Mouse (Mus musculus) lung, embryonic 14.5 days (tissue): Measurements from ENCODE around the gene A230050P20Rik. TPM values are rescaled to one million over a fixed set of nuclear protein-coding genes. Genes with fewer than 3 reads are reported as not detected.

ENCODE experiments used
- ATAC-seq: fragments of 200-750 bp; cut with Nextera tagmentation; 2 replicates; pipeline ENCODE4 v1.8.0; 2017; ENCODE audit warnings: mild to moderate bottlenecking, moderate TSS enrichment, moderate library complexity; ENCODE audit not compliant: insufficient read depth
- DNase-seq: peaks from one replicate; pipeline ENCODE4 v3.0.0-alpha.2; 2015
- H3K27ac ChIP-seq: fragments of 300-500 bp; sonication (generic); 2 replicates; pipeline ENCODE4 v1.5.1; 2014; ENCODE audit warnings: low read depth, mild to moderate bottlenecking, moderate library complexity
- H3K27me3 ChIP-seq: fragments of 300-500 bp; sonication (generic); 2 replicates; pipeline ENCODE4 v1.6.1; 2014; ENCODE audit warnings: low read length, control low read depth; ENCODE audit not compliant: insufficient read depth
- H3K36me3 ChIP-seq: fragments of 300-500 bp; sonication (generic); 2 replicates; pipeline ENCODE4 v1.6.1; 2014; ENCODE audit warnings: control low read depth; ENCODE audit not compliant: insufficient read depth
- H3K4me1 ChIP-seq: fragments of 300-500 bp; sonication (generic); 2 replicates; pipeline ENCODE4 v1.6.1; 2014; ENCODE audit warnings: antibody characterized with exemption, control low read depth; ENCODE audit not compliant: insufficient read depth
- H3K4me2 ChIP-seq: fragments of 300-500 bp; sonication (generic); 2 replicates; pipeline ENCODE4 v1.6.1; 2014; ENCODE audit warnings: mild to moderate bottlenecking
- H3K4me3 ChIP-seq: fragments of 300-500 bp; sonication (generic); 2 replicates; pipeline ENCODE4 v1.5.1; 2014; ENCODE audit warnings: low read depth, low read length
- H3K9ac ChIP-seq: fragments of 300-500 bp; sonication (generic); 2 replicates; pipeline ENCODE4 v1.6.1; 2014
- H3K9me3 ChIP-seq: fragments of 300-500 bp; sonication (generic); 2 replicates; pipeline ENCODE4 v1.6.1; 2016; ENCODE audit warnings: low read depth, low read length, control low read depth
- CTCF ChIP-seq: IDR thresholded peaks from 2 replicates; pipeline ENCODE4 v1.5.1; 2016; ENCODE audit warnings: antibody characterized with exemption, low read depth
- WGBS: fragments of 180-500 bp; shearing (Covaris S2); extraction: QIAGEN DNeasy Blood & Tissue Kit; methylation state at CpG from one replicate; pipeline ENCODE4 v1.1.7; 2014; 5-methylcytosine and 5-hydroxymethylcytosine counted together
- polyA plus RNA-seq: library from polyadenylated mRNA; unstranded; fragments of >200 nt; fragmentation: Nextera tagmentation; extraction: Ambion mirVana; gene quantifications from 2 replicates; pipeline ENCODE4 v1.2.1, GENCODE M21; 2014

The A230050P20Rik gene
- polyA plus RNA-seq, 1 experiment from 2014 or later = 9.4 TPM

DNA sequence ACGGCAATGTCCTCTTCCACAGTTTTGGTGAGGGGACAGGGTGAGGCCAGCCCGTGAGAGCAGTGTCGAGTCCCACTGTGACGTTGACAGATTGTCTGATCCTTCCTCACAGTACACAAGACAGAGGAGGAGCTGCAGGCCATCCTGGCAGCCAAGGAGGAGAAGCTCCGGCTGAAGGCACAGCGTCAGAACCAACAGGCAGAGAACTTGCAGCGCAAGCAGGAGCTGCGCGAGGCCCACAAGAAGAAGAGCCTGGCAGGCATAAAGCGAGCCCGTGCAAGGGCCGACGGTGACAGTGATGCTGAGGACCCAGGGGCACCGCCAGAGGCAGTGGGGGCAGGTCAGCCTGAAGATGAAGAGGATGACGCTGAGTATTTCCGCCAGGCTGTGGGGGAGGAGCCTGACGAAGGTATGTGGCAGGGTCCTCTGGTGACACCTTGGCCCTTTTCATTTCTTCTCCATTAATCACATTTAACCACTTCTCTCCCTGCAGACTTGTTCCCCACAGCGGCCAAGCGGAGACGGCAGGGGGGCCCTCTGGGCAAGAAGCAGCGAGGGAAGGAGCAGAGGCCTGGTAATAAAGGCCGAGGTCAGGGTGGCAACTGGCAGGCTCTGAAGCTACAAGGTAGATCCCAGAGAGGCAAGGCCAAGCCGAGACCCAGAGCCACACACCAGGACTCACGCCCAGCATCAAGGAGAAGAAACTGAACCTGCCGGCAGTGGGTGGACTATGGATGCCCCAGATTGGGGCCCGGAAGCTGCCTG lies 23.1 kb downstream of the A230050P20Rik start:
- no peak overlapping the region for H3K9ac ChIP-seq
- WGBS = 63% methylated on average over 26 of the region's 26 CpGs
- DNase-seq = no peak
- TF ChIP-seq CTCF = no peak
- no peaks in the 10 kb centered on the region for H3K4me1 ChIP-seq
- no peak overlapping the region for H3K4me2 ChIP-seq
- no peak overlapping the region for H3K4me3 ChIP-seq
- H3K9me3 ChIP-seq = no peaks in the 10 kb centered on the region
- no peak for ATAC-seq
- peaks cover 72% of the 10 kb centered on the region for H3K36me3 ChIP-seq
- H3K27ac ChIP-seq = no peak overlapping the region
- no peaks in the 10 kb centered on the region for H3K27me3 ChIP-seq

DNA sequence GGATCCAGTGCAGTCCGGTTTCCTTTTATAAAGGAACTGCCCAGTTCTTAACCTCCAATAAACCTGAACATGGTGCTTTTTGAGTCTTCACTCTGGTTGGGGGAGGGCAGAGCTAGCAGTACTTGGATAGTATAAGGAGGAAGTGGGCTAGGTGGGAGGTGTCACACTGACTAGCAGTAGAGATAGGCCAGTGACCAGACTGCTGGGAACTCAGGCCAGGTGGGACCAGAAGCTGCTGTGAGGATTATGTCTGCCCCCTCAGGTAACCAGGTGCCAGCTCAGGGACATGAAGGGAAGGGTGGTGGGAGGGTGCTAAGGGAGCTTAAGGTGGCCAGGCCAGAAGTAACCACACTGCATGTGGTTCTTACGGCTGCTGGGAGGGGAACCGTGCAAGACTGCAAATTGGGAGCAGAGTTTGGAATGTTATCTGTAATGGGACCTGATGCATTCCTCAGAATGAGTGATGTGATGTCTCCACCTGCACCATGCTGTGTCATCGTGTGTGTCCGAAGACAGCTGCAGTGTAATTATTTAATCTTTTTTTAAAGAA lies 23.7 kb downstream of the A230050P20Rik start:
- H3K27me3 ChIP-seq = no peaks in the 10 kb centered on the region
- no peaks in the 10 kb centered on the region for H3K4me1 ChIP-seq
- H3K4me2 ChIP-seq = no peak overlapping the region
- H3K9me3 ChIP-seq = no peaks in the 10 kb centered on the region
- TF ChIP-seq CTCF = no peak
- H3K9ac ChIP-seq = no peak overlapping the region
- H3K4me3 ChIP-seq = no peak overlapping the region
- WGBS = 50% methylated on average over 5 of the region's 5 CpGs
- peaks cover 76% of the 10 kb centered on the region for H3K36me3 ChIP-seq
- H3K27ac ChIP-seq = no peak overlapping the region
- no peak for DNase-seq
- ATAC-seq = no peak

GRCm38 (mm10) chr9:20893069-20893468 lies 24.6 kb downstream of the A230050P20Rik start:
- DNase-seq = no peak
- Histone ChIP-seq H3K4me3 (no peak overlapping the region), H3K36me3 (peaks cover 76% of the 10 kb centered on the region), H3K27me3 (no peaks in the 10 kb centered on the region), H3K9me3 (no peaks in the 10 kb centered on the region), H3K9ac (no peak overlapping the region), H3K4me2 (no peak overlapping the region), H3K4me1 (no peaks in the 10 kb centered on the region), H3K27ac (no peak overlapping the region)
- ATAC-seq = no peak
- 56% methylated on average over 5 of the region's 5 CpGs for WGBS
- no peak for TF ChIP-seq CTCF

DNA sequence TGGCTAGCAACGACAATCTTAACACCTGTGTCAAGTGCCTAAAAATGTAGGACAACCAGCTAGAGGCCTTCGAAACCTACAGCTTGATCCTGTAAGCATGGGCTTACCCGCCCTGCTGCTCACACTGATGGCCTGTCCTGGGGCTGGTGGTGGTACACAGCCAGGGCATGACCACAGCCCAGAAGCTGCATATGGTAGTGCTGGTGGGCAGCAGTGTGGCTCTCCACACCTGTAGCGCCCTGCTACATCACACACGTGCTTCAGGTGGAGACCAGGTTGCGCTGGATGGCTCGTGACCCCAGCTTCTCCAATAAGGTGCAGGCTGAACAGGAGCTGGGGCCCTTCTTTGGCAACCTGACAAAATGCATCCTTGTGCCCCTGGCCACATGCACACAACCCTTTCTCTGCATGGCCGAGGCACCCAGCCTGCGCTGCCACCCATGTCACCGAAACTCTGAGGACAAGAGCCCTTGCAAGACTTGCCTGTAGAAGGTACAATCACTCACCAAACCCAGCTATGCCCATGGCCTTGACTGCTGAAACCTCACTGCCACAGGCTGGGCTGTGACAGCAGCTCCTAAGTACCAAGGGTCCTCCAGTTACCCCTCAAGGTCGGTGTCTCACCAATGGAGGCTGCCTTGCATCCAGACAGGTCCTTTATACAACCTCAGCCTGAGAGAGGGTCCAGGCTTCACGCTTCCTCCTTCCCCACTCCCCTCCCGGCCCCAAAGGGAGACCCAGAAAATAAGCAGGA lies 25.3 kb downstream of the A230050P20Rik start:
- H3K4me3 ChIP-seq = no peak overlapping the region
- no peak for DNase-seq
- no peak overlapping the region for H3K4me2 ChIP-seq
- no peaks in the 10 kb centered on the region for H3K9me3 ChIP-seq
- H3K9ac ChIP-seq = no peak overlapping the region
- no peak for TF ChIP-seq CTCF
- peaks cover 76% of the 10 kb centered on the region for H3K36me3 ChIP-seq
- H3K27me3 ChIP-seq = no peaks in the 10 kb centered on the region
- no peak for ATAC-seq
- no peak overlapping the region for H3K27ac ChIP-seq
- H3K4me1 ChIP-seq = no peaks in the 10 kb centered on the region
- 79% methylated on average over 13 of the region's 13 CpGs for WGBS

DNA sequence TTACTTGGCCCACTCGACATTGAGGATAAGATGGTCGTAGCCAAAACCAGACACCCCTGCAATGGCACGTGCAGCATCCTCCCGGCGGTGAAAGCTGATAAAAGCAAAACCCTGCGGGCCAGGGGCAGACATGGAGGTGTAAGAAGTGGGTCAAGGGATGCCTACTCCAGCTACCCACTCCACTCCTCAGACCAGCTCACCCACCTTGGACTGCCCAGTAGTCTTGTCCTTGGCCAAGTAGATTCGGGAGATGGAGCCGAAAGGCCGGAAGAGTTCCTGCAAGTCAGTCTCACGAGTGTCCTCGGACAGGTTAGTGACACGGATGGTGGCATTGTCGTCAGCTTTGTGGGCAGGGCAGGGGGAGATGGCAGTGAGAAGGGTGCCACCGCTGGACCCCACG lies 26.2 kb downstream of the A230050P20Rik start:
- no peaks in the 10 kb centered on the region for H3K9me3 ChIP-seq
- H3K27me3 ChIP-seq = no peaks in the 10 kb centered on the region
- WGBS = 87% methylated on average over 15 of the region's 15 CpGs
- no peak overlapping the region for H3K4me2 ChIP-seq
- no peaks in the 10 kb centered on the region for H3K4me1 ChIP-seq
- TF ChIP-seq CTCF = no peak
- ATAC-seq = no peak
- no peak for DNase-seq
- H3K9ac ChIP-seq = no peak overlapping the region
- no peak overlapping the region for H3K4me3 ChIP-seq
- no peak overlapping the region for H3K27ac ChIP-seq
- H3K36me3 ChIP-seq = peaks cover 73% of the 10 kb centered on the region

DNA sequence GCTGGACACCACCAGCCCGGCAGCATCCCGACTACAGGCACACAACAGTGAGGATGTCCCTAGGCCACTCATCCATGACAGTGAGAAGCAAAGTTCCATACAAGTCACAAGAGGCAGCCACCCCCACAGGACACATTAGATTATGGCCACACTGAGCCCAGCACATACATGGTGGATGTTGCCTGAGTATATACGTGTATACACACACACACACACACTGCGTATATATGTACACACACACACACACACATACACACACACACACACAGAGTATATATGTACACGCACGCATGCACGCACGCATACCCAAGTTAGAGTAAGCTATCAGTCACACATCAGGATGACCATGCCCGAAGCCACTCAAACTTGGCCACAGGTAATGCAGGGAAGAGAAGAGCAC lies 26.9 kb downstream of the A230050P20Rik start:
- no peak overlapping the region for H3K9ac ChIP-seq
- H3K4me2 ChIP-seq = no peak overlapping the region
- H3K4me1 ChIP-seq = no peaks in the 10 kb centered on the region
- no peak for TF ChIP-seq CTCF
- H3K9me3 ChIP-seq = no peaks in the 10 kb centered on the region
- DNase-seq = no peak
- ATAC-seq = no peak
- H3K36me3 ChIP-seq = peaks cover 66% of the 10 kb centered on the region
- 94% methylated on average over 9 of the region's 9 CpGs for WGBS
- no peak overlapping the region for H3K4me3 ChIP-seq
- no peaks in the 10 kb centered on the region for H3K27me3 ChIP-seq
- H3K27ac ChIP-seq = no peak overlapping the region
